Mouse (Mus musculus) midbrain, embryonic 13.5 days (tissue): ENCODE measurements around the gene Ptges. TPM values are rescaled to one million over a fixed set of nuclear protein-coding genes. Genes with fewer than 3 reads are reported as not detected.
"Not testable (repeated sequence)": the region's sequence is repeated elsewhere in the genome, so short reads cannot be mapped to it uniquely, and the experiment has no call there.

ENCODE experiments used
- ATAC-seq: fragments of 200-750 bp; cut with Nextera tagmentation; 2 replicates; pipeline ENCODE4 v1.8.0; 2017; ENCODE audit warnings: mild to moderate bottlenecking, moderate TSS enrichment, moderate library complexity
- H3K27ac ChIP-seq: fragments of 300-500 bp; sonication (generic); 2 replicates; pipeline ENCODE4 v1.5.1; 2015; ENCODE audit warnings: inconsistent platforms, mild to moderate bottlenecking, moderate library complexity
- H3K27me3 ChIP-seq: fragments of 300-500 bp; sonication (generic); 2 replicates; pipeline ENCODE4 v1.6.1; 2015; ENCODE audit warnings: mild to moderate bottlenecking, inconsistent platforms
- H3K36me3 ChIP-seq: fragments of 300-500 bp; sonication (generic); 2 replicates; pipeline ENCODE4 v1.6.1; 2015; ENCODE audit warnings: mild to moderate bottlenecking, inconsistent platforms
- H3K4me1 ChIP-seq: fragments of 300-500 bp; sonication (generic); replicated peaks from 2 replicates; pipeline ENCODE4 v1.6.1; 2015; ENCODE audit warnings: inconsistent platforms
- H3K4me2 ChIP-seq: fragments of 300-500 bp; sonication (generic); replicated peaks from 2 replicates; pipeline ENCODE4 v1.6.1; 2015; ENCODE audit warnings: moderate library complexity, mild to moderate bottlenecking, inconsistent platforms
- H3K4me3 ChIP-seq: fragments of 300-500 bp; sonication (generic); replicated peaks from 2 replicates; pipeline ENCODE4 v1.5.1; 2015; ENCODE audit warnings: mild to moderate bottlenecking, inconsistent platforms
- H3K9ac ChIP-seq: fragments of 300-500 bp; sonication (generic); replicated peaks from 2 replicates; pipeline ENCODE4 v1.6.1; 2015; ENCODE audit warnings: mild to moderate bottlenecking, inconsistent platforms
- H3K9me3 ChIP-seq: fragments of 300-500 bp; sonication (generic); 2 replicates; pipeline ENCODE4 v1.6.1; 2016; ENCODE audit warnings: mild to moderate bottlenecking, inconsistent platforms
- WGBS: fragments of 180-500 bp; shearing (Covaris S2); methylation state at CpG from one replicate; pipeline ENCODE4 v1.1.7; 2015; 5-methylcytosine and 5-hydroxymethylcytosine counted together
- polyA plus RNA-seq: library from polyadenylated mRNA; unstranded; fragments of >200 nt; fragmentation: Nextera tagmentation; extraction: Ambion mirVana; gene quantifications from 2 replicates; pipeline ENCODE4 v1.2.1, GENCODE M21; 2015

Gene Ptges
- polyA plus RNA-seq, 1 experiment from 2014 or later: 2.9 TPM

DNA sequence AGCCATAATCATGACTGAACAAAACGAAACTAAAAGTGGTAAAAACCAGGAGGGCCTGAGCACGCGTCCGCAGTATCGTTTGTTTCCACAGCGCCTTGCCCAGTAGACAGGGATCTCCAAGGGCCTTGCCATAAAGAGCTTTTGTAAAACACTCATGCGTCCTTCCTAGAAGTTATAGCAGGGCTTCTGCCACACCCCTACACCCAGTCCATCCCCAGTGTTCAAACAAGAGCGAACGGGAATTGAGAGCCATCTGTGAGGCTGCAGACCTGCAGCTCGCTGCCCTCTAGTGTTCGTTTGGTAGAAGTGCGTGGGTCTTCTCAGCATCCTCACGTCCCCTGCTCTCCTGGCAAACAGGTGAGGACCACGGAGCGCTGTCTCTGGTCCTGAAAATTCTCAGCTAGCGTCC lies 12.9 kb upstream of the Ptges start:
- Histone ChIP-seq H3K27me3 (0 out of 2 replicates have a peak, but pooled peaks cover 4% of the 10 kb centered on the region), H3K4me3 (no peak overlapping the region; the same call in 1 of the 2 replicates), H3K4me1 (no peaks in the 10 kb centered on the region), H3K9ac (no peak overlapping the region), H3K27ac (no peak overlapping the region), H3K4me2 (peak overlapping the region; percentile 28; the same call in 1 of the 2 replicates), H3K9me3 (no peaks in the 10 kb centered on the region), H3K36me3 (no peaks in the 10 kb centered on the region)
- peak; percentile 82 for ATAC-seq
- 32% methylated on average over 16 of the region's 16 CpGs for WGBS

DNA sequence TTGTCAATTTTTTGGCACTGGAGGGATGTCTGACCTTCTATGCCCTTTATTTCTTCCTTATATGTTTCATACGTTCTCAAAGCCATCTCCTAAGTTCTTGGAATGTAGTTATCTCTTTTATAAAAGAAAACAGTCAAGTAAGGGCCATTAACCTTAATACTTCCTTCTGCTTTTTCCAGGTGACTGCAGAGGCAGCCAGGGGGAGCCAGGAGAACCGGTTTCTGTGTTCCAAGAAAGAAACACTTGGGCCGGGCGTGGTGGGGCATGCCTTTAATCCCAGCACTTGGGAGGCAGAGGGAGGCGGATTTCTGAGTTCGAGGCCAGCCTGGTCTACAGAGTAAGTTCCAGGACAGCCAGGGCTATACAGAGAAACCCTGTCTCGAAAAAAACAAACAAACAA lies 12.5 kb upstream of the Ptges start:
- H3K36me3 ChIP-seq, H3K27ac ChIP-seq, H3K4me2 ChIP-seq, H3K27me3 ChIP-seq, H3K4me1 ChIP-seq, H3K9ac ChIP-seq, ATAC-seq, H3K4me3 ChIP-seq, H3K9me3 ChIP-seq: not testable (repeated sequence)
- WGBS: 56% methylated on average over 7 of the region's 7 CpGs

DNA sequence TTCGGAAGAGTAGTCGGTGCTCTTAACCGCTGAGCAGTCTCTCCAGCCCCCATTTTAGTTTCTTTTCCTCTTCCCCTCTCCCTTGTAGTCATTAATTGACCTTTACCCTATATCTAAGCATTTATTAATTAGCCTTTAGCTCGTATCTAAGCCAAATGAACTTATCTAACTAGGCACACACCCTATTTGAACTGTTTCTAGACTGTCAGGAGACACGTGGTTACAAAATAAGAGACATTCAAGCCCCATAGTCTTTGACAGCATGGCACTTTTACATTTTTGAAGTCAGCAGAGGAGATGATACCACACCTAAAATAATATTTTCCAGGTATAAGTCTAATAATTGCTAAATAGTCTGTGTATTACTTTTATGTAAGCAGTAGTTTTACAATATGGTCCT lies 11.9 kb upstream of the Ptges start:
- H3K36me3 ChIP-seq: no peaks in the 10 kb centered on the region
- no peaks in the 10 kb centered on the region for H3K9me3 ChIP-seq
- 90% methylated on average over 5 of the region's 5 CpGs for WGBS
- H3K4me3 ChIP-seq: no peak overlapping the region
- 0 out of 2 replicates have a peak, but pooled peaks cover 4% of the 10 kb centered on the region for H3K27me3 ChIP-seq
- no peak overlapping the region for H3K4me2 ChIP-seq
- ATAC-seq: no peak
- H3K4me1 ChIP-seq: no peaks in the 10 kb centered on the region
- H3K9ac ChIP-seq: no peak overlapping the region
- H3K27ac ChIP-seq: no peak overlapping the region

DNA sequence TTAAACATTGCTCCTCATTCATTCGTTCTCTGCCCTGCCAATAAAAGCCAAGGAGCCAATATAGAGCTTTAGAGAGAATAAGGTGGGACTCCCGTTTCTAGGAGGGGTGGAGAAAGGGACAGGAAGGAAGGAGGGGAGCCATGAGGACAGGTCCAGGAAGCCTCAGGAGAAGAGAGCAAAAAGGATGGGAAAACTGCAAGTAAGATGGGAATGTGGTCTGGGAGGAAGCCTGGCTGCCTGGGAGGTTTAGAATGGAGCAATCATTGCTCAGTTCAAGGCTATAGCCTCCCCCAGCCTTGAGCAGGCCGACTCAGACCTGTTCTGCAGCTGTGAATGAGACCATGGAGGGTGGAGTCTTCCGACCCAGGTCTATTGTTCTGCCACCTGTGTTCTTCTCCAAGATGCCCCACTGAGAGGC lies 8.9 kb upstream of the Ptges start:
- ATAC-seq: no peak
- Histone ChIP-seq H3K36me3 (no peaks in the 10 kb centered on the region), H3K4me3 (no peak overlapping the region), H3K27ac (no peak overlapping the region), H3K9ac (no peak overlapping the region), H3K9me3 (no peaks in the 10 kb centered on the region), H3K4me2 (no peak overlapping the region), H3K27me3 (0 out of 2 replicates have a peak, but pooled peaks cover 7% of the 10 kb centered on the region), H3K4me1 (no peaks in the 10 kb centered on the region)
- WGBS: 54% methylated on average over 4 of the region's 4 CpGs

DNA sequence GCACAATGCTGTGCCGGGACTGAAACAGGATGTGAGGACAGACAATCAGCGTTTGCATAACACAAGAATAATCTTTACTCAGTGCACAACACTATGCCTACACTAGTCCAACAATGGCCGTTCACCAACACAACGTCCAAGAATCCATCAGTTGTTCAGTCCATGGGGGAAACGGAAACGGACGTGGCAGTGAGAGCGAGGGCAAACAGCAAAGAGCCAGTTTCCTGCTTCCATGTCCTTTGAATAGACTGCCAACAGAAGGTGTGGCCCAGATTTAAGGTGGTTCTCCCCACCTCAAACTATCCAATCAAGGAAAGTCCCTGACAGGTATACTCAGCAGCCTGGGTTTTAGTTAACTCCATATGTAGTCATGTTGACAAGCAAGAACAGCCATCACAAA lies 8.1 kb upstream of the Ptges start:
- WGBS: 89% methylated on average over 8 of the region's 8 CpGs
- Histone ChIP-seq H3K27me3 (0 out of 2 replicates have a peak, but pooled peaks cover 7% of the 10 kb centered on the region), H3K36me3 (no peaks in the 10 kb centered on the region), H3K9me3 (no peaks in the 10 kb centered on the region), H3K4me3 (no peak overlapping the region), H3K4me2 (no peak overlapping the region), H3K9ac (no peak overlapping the region), H3K4me1 (peaks cover 6% of the 10 kb centered on the region; the same call in 1 of the 2 replicates), H3K27ac (no peak overlapping the region)
- ATAC-seq: no peak

DNA sequence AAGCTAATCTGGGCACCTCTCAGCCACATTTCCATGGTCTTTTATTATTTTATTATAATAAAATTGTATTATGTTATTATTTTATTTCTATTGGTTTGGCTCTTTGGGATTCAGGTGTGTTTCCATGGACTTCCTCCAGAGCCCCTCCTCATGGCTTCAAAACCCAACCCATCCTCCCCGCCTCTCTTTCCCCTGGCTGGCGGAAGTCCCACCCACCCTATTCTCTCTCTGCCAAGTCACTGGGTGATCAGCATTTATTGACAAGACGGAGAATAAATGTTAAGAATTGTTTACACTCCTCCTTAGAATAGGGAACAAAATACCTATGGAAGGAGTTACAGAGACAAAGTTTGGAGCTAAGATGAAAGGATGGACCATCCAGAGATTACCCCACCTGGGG lies 7.1 kb upstream of the Ptges start:
- Histone ChIP-seq H3K4me3 (no peak overlapping the region), H3K27ac (no peak overlapping the region), H3K4me2 (no peak overlapping the region), H3K27me3 (0 out of 2 replicates have a peak, but pooled peaks cover 7% of the 10 kb centered on the region), H3K9me3 (no peaks in the 10 kb centered on the region), H3K36me3 (no peaks in the 10 kb centered on the region), H3K4me1 (peaks cover 6% of the 10 kb centered on the region; the same call in 1 of the 2 replicates), H3K9ac (no peak overlapping the region)
- 76% methylated on average over 3 of the region's 3 CpGs for WGBS
- ATAC-seq: no peak

DNA sequence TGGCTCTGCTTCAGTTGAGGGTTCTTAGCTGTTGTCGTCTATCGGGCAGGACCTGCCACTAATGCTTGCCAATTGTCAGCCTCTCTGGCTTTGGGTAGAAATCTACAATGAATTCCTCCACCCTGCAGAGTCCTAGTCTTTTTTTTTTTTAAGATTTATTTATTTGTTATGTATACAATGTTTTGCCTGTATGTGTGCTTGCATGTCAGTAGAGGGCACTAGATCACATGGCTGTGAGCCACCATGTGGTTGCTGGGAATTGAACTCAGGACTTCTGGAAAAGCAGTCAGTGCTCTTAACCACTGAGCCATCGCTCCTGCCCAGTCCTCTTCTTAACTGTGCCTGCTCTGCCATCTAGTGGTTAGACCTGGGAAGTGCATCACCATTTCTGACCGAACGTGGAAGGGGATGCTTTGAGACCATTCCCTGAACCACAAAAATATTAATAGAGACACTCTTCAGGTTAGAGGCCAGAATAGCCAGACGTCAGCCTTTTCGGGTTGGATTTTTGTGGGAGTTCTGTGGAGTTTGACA lies 4.3 kb upstream of the Ptges start:
- Histone ChIP-seq H3K4me3 (no peak overlapping the region), H3K4me2 (no peak overlapping the region), H3K27ac (no peak overlapping the region), H3K9me3 (no peaks in the 10 kb centered on the region), H3K4me1 (peaks cover 15% of the 10 kb centered on the region), H3K36me3 (no peaks in the 10 kb centered on the region), H3K27me3 (0 out of 2 replicates have a peak, but pooled peaks cover 7% of the 10 kb centered on the region), H3K9ac (no peak overlapping the region)
- WGBS: 22% methylated on average over 7 of the region's 7 CpGs
- ATAC-seq: 0 out of 2 replicates have a peak, but pooled peaks have one; percentile 32

DNA sequence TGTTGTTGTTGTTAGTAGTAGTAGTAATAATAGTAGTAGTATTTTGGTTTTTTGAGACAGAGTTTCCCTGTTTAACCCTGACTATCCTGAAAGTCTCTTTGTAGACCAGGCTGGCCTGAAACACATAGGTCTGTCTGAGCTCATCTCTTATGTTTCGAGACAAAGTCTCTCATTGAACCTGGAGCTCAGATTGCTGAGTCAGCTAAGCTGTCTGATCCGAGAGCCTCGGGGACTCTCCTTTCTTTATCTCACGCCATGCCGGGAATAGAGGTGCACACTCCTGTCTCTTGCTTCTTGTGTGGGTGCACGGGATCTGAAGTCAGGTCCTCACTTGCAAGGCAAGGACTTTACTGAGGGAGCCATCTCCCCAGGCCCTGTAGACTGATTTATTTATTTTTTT lies 3.4 kb upstream of the Ptges start:
- no peak for ATAC-seq
- H3K27ac ChIP-seq: no peak overlapping the region
- no peaks in the 10 kb centered on the region for H3K36me3 ChIP-seq
- no peaks in the 10 kb centered on the region for H3K9me3 ChIP-seq
- no peak overlapping the region for H3K4me3 ChIP-seq
- H3K27me3 ChIP-seq: 0 out of 2 replicates have a peak, but pooled peaks cover 7% of the 10 kb centered on the region
- WGBS: 63% methylated on average over 6 of the region's 6 CpGs
- H3K4me1 ChIP-seq: peaks cover 19% of the 10 kb centered on the region
- H3K4me2 ChIP-seq: no peak overlapping the region
- no peak overlapping the region for H3K9ac ChIP-seq

DNA sequence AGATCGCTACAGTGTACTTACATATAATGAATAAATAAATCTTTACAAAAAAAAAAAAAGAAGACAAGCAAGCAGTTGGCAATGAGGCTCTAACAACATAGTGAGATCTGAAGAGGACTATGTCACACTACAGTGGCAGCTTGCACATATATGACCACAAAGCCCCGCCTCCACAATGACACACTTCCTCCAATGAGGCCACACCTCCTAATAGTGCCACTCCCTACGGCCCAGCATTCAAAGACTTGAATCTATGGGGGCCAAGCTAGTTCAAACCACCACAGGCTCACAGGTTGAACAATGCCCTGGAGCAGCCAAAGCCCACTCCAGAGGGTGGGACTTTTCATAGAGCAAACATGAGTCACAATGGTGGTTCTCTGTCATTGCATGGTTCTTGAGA lies 2.3 kb upstream of the Ptges start:
- peaks cover 19% of the 10 kb centered on the region for H3K4me1 ChIP-seq
- no peak for ATAC-seq
- H3K4me3 ChIP-seq: no peak overlapping the region
- H3K9ac ChIP-seq: no peak overlapping the region
- H3K9me3 ChIP-seq: no peaks in the 10 kb centered on the region
- no peaks in the 10 kb centered on the region for H3K36me3 ChIP-seq
- H3K27ac ChIP-seq: no peak overlapping the region
- no peak overlapping the region for H3K4me2 ChIP-seq
- H3K27me3 ChIP-seq: 0 out of 2 replicates have a peak, but pooled peaks cover 7% of the 10 kb centered on the region
- 88% methylated on average over 3 of the region's 3 CpGs for WGBS

DNA sequence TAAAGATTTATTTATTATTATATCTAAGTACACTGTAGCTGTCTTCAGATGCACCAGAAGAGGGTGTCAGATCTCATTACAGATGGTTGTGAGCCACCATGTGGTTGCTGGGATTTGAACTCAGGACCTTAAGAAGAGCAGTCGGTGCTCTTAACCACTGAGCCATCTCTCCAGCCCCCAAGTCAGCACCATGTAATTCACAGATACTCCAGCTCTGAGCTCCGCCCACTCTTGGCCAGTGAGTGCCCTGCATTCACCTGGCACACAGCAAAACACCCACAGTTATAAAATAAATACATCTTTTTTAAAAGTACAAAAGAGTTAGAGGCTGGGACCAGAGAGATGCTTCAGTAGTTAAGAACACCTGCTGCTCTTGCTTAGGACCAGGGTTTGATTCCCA lies 1.2 kb upstream of the Ptges start:
- not testable (repeated sequence) for H3K9me3 ChIP-seq, H3K27me3 ChIP-seq, H3K4me2 ChIP-seq, H3K9ac ChIP-seq, H3K4me3 ChIP-seq, H3K27ac ChIP-seq, H3K36me3 ChIP-seq, ATAC-seq
- H3K4me1 ChIP-seq: peaks cover 19% of the 10 kb centered on the region
- 91% methylated on average over 2 of the region's 2 CpGs for WGBS

DNA sequence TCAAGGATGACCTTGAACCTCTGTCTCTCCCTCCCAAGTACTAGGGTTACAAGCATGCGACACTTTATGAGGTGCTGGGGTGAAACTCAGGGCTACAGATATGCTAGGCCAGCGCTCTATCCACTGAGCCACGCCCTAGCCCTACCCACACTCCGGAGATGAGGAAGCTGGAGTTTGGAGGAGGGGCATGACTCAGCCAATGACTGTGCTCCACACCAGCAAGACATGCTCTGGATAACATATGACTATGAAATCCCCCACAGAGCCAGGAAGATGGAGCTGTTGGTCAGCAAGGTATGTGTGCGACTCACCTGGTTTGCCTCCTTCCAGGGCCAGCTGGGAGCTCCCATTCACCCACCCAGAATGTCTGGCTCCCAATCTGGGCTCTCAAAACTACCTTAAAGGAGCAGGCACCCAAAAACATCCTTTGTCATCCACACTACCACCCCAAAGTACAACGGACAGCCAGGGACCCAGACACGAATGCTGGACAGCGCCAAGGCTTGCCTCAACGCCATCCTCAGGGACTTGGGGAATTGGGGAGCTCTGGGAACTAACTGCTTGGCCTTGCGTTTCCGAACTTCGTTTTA lies 675 bp downstream of the Ptges start:
- no peak overlapping the region for H3K27ac ChIP-seq
- peak overlapping the region; percentile 60 for H3K4me2 ChIP-seq
- no peaks in the 10 kb centered on the region for H3K9me3 ChIP-seq
- no peaks in the 10 kb centered on the region for H3K36me3 ChIP-seq
- peak overlapping the region; percentile 34; the same call in 1 of the 2 replicates for H3K4me3 ChIP-seq
- 0 out of 2 replicates have a peak overlapping the region, but pooled peaks have one; percentile 64 for H3K9ac ChIP-seq
- peaks cover 19% of the 10 kb centered on the region for H3K4me1 ChIP-seq
- no peaks in the 10 kb centered on the region for H3K27me3 ChIP-seq
- 31% methylated on average over 12 of the region's 12 CpGs for WGBS
- no peak; the same call in 1 of the 2 replicates for ATAC-seq

DNA sequence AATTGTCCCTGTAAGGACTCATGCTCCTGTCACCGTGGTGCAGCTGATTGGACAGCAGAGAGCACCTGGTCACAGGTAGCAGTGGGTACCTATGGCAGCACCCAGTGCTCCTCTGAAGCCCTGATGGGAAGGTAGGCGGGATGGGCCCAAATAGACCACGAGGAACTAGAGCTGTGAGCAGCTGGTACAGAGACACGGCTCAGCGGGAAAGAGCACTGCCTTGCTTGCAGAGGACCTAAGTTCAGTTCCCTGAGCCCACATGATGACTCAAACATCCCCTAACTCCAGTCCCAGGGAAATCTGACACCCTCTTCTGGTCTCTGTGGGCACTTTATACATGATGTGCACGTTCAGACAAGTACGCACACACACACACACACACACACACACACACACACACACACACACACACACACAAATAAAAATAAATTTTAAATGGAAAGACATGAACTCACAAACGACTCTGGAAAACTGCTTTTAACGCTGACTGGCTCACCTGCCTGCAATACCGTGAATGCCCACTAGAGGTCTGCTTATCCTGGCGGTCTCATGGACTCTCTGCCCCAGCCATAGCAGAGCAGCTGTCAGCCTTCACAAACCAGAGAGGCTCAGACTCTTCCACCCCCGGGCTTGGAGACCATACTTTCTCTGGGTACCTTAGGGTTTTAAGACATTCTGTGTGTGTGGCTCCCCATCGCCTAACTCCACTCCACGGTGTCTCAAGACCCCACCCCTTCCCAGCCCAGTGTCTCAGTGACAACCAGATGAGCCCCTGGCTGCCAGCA lies 1.6 kb downstream of the Ptges start:
- no peaks in the 10 kb centered on the region for H3K9me3 ChIP-seq
- 28% methylated on average over 14 of the region's 14 CpGs for WGBS
- no peaks in the 10 kb centered on the region for H3K27me3 ChIP-seq
- H3K36me3 ChIP-seq: no peaks in the 10 kb centered on the region
- no peak overlapping the region for H3K27ac ChIP-seq
- H3K4me1 ChIP-seq: peaks cover 15% of the 10 kb centered on the region
- no peak overlapping the region for H3K9ac ChIP-seq
- H3K4me3 ChIP-seq: no peak overlapping the region
- no peak overlapping the region for H3K4me2 ChIP-seq
- peak; percentile 73 for ATAC-seq
